Mouse (Mus musculus): ENCODE data around the gene Mtcp1.

Gene Mtcp1

GRCm38 (mm10) chrX:75415936-75416785 lies at the start of gene Mtcp1, which contains the start of the genes Cmc4 and Brcc3:
Gene Mtcp1, minus strand, starts transcription at chrX:75416588.
Gene Cmc4, minus strand, starts transcription at chrX:75416584.
Gene Brcc3, plus strand, starts transcription at chrX:75416628.
- peak; percentile 72 for DNase-seq (ENCODE audit: low read depth)

- no peak for DNase-seq (ENCODE audit: low read depth)
Observed at GRCm38 (mm10) chrX:75454597-75454996, 38.2 kb upstream of the Mtcp1 start.

- no peak for DNase-seq (ENCODE audit: low read depth)
Observed at GRCm38 (mm10) chrX:75409711-75410110, 6.7 kb downstream of the Mtcp1 start.

GRCm38 (mm10) chrX:75403350-75403749 lies 13.0 kb downstream of the Mtcp1 start:
- no peak for DNase-seq (ENCODE audit: low read depth)

- DNase-seq (ENCODE audit: low read depth) = no peak
Observed at GRCm38 (mm10) chrX:75402668-75403067, 13.7 kb downstream of the Mtcp1 start.

- DNase-seq (ENCODE audit: low read depth) = no peak
Observed at GRCm38 (mm10) chrX:75399471-75399870, 16.9 kb downstream of the Mtcp1 start.

GRCm38 (mm10) chrX:75382195-75382771 lies 34.1 kb downstream of the Mtcp1 start, which contains the start of the genes Fundc2 and F8:
Gene Fundc2, plus strand, starts transcription at chrX:75382399.
Gene F8, minus strand, starts transcription at chrX:75382615.
- peak; percentile 53 for DNase-seq (ENCODE audit: low read depth)

GRCm38 (mm10) chrX:75381699-75382098 lies 34.7 kb downstream of the Mtcp1 start:
- DNase-seq (ENCODE audit: low read depth) = no peak

- DNase-seq (ENCODE audit: low read depth) = no peak
Observed at GRCm38 (mm10) chrX:75381176-75381575, 35.2 kb downstream of the Mtcp1 start.

- no peak for DNase-seq (ENCODE audit: low read depth)
Observed at GRCm38 (mm10) chrX:75376815-75377214, 39.6 kb downstream of the Mtcp1 start.

- DNase-seq (ENCODE audit: low read depth) = no peak
Observed at GRCm38 (mm10) chrX:75372666-75373425, 43.5 kb downstream of the Mtcp1 start.

GRCm38 (mm10) chrX:75370197-75370596 lies 46.2 kb downstream of the Mtcp1 start:
- no peak for DNase-seq (ENCODE audit: low read depth)

All from c-Kit-positive CD71-negative TER-119-negative erythroid progenitor cells, embryonic 14.5 days (primary cell).